Mouse (Mus musculus) intestine, embryonic 16.5 days (tissue): ENCODE data around the gene Tshz2. TPM values are rescaled to one million over a fixed set of nuclear protein-coding genes. Genes with fewer than 3 reads are reported as not detected.

Source experiments
- ATAC-seq: fragments of 200-750 bp; cut with Nextera tagmentation; 2 replicates; pipeline ENCODE4 v1.8.0; 2017; ENCODE audit warnings: moderate TSS enrichment, moderate library complexity
- H3K27ac ChIP-seq: fragments of 300-500 bp; sonication (generic); 2 replicates; pipeline ENCODE4 v1.5.1; 2014; ENCODE audit warnings: mild to moderate bottlenecking, low read length
- H3K27me3 ChIP-seq: fragments of 300-500 bp; sonication (generic); replicated peaks from 2 replicates; pipeline ENCODE4 v1.6.1; 2014; ENCODE audit warnings: low read length, control low read depth, mixed read lengths; ENCODE audit not compliant: control insufficient read depth, insufficient read depth
- H3K36me3 ChIP-seq: fragments of 300-500 bp; sonication (generic); 2 replicates; pipeline ENCODE4 v1.6.1; 2014; ENCODE audit warnings: low read length, control low read depth; ENCODE audit not compliant: control insufficient read depth, insufficient read depth
- H3K4me1 ChIP-seq: fragments of 300-500 bp; sonication (generic); 2 replicates; pipeline ENCODE4 v1.6.1; 2014; ENCODE audit warnings: low read length, control low read depth, mixed read lengths; ENCODE audit not compliant: control insufficient read depth, insufficient read depth
- H3K4me2 ChIP-seq: fragments of 300-500 bp; sonication (generic); 2 replicates; pipeline ENCODE4 v1.6.1; 2014; ENCODE audit warnings: low read depth, low read length, control low read depth
- H3K4me3 ChIP-seq: fragments of 300-500 bp; sonication (generic); 2 replicates; pipeline ENCODE4 v1.5.1; 2014; ENCODE audit warnings: mild to moderate bottlenecking, low read length
- H3K9ac ChIP-seq: fragments of 300-500 bp; sonication (generic); 2 replicates; pipeline ENCODE4 v1.6.1; 2014; ENCODE audit warnings: low read depth, low read length
- H3K9me3 ChIP-seq: fragments of 300-500 bp; sonication (generic); 2 replicates; pipeline ENCODE4 v1.6.1; 2016; ENCODE audit warnings: low read length, control low read depth; ENCODE audit not compliant: control insufficient read depth
- WGBS: fragments of 180-500 bp; shearing (Covaris S2); extraction: QIAGEN DNeasy Blood & Tissue Kit; methylation state at CpG from one replicate; pipeline ENCODE4 v1.1.7; 2014; 5-methylcytosine and 5-hydroxymethylcytosine counted together
- polyA plus RNA-seq: library from polyadenylated mRNA; unstranded; fragments of >200 nt; fragmentation: Nextera tagmentation; extraction: Ambion mirVana; gene quantifications from 2 replicates; pipeline ENCODE4 v1.2.1, GENCODE M21; 2015

Gene Tshz2
- polyA plus RNA-seq, 1 experiment from 2014 or later: 14.0 TPM

GRCm38 (mm10) chr2:169685260-169685659 lies 52.4 kb downstream of the Tshz2 start:
- 43% methylated on average over 5 of the region's 5 CpGs for WGBS
- no peak for ATAC-seq
- H3K4me3 ChIP-seq: no peak overlapping the region
- no peak overlapping the region for H3K9ac ChIP-seq
- no peaks in the 10 kb centered on the region for H3K27me3 ChIP-seq
- H3K36me3 ChIP-seq: no peaks in the 10 kb centered on the region
- H3K4me1 ChIP-seq: peaks cover 14% of the 10 kb centered on the region
- no peaks in the 10 kb centered on the region for H3K9me3 ChIP-seq
- H3K27ac ChIP-seq: no peak overlapping the region
- H3K4me2 ChIP-seq: no peak overlapping the region

- Histone ChIP-seq H3K27ac (no peak overlapping the region), H3K36me3 (no peaks in the 10 kb centered on the region), H3K4me2 (no peak overlapping the region), H3K9me3 (no peaks in the 10 kb centered on the region), H3K9ac (no peak overlapping the region), H3K4me3 (no peak overlapping the region), H3K4me1 (peaks cover 14% of the 10 kb centered on the region), H3K27me3 (no peaks in the 10 kb centered on the region)
- no peak for ATAC-seq
- 72% methylated on average over 7 of the region's 7 CpGs for WGBS
Observed at GRCm38 (mm10) chr2:169685747-169686146, 52.9 kb downstream of the Tshz2 start.

- no peak overlapping the region for H3K4me2 ChIP-seq
- peaks cover 14% of the 10 kb centered on the region for H3K4me1 ChIP-seq
- no peaks in the 10 kb centered on the region for H3K27me3 ChIP-seq
- H3K4me3 ChIP-seq: no peak overlapping the region
- 62% methylated on average over 12 of the region's 12 CpGs for WGBS
- peak; percentile 55; the same call in 1 of the 2 replicates for ATAC-seq
- H3K36me3 ChIP-seq: no peaks in the 10 kb centered on the region
- H3K27ac ChIP-seq: peak overlapping the region; percentile 26; the same call in 1 of the 2 replicates
- H3K9me3 ChIP-seq: no peaks in the 10 kb centered on the region
- no peak overlapping the region for H3K9ac ChIP-seq
Observed at GRCm38 (mm10) chr2:169686697-169687430, 54.1 kb downstream of the Tshz2 start.

GRCm38 (mm10) chr2:169690054-169690453 lies 57.2 kb downstream of the Tshz2 start:
- no peak overlapping the region for H3K4me3 ChIP-seq
- no peak overlapping the region for H3K4me2 ChIP-seq
- no peaks in the 10 kb centered on the region for H3K36me3 ChIP-seq
- no peaks in the 10 kb centered on the region for H3K27me3 ChIP-seq
- WGBS: 54% methylated on average over 2 of the region's 2 CpGs
- H3K4me1 ChIP-seq: peaks cover 22% of the 10 kb centered on the region
- no peak for ATAC-seq
- H3K9me3 ChIP-seq: no peaks in the 10 kb centered on the region
- no peak overlapping the region for H3K9ac ChIP-seq
- H3K27ac ChIP-seq: no peak overlapping the region

GRCm38 (mm10) chr2:169694494-169694893 lies 61.7 kb downstream of the Tshz2 start:
- Histone ChIP-seq H3K9ac (no peak overlapping the region), H3K4me3 (no peak overlapping the region), H3K4me2 (no peak overlapping the region), H3K36me3 (no peaks in the 10 kb centered on the region), H3K27ac (peak overlapping the region; percentile 45), H3K9me3 (no peaks in the 10 kb centered on the region), H3K27me3 (no peaks in the 10 kb centered on the region), H3K4me1 (peaks cover 39% of the 10 kb centered on the region)
- ATAC-seq: no peak
- 81% methylated on average over 9 of the region's 9 CpGs for WGBS

GRCm38 (mm10) chr2:169695025-169695424 lies 62.2 kb downstream of the Tshz2 start:
- Histone ChIP-seq H3K9me3 (no peaks in the 10 kb centered on the region), H3K27me3 (no peaks in the 10 kb centered on the region), H3K36me3 (no peaks in the 10 kb centered on the region), H3K9ac (0 out of 2 replicates have a peak overlapping the region, but pooled peaks have one; percentile 40), H3K4me3 (no peak overlapping the region), H3K4me1 (peaks cover 44% of the 10 kb centered on the region), H3K4me2 (no peak overlapping the region; the same call in 1 of the 2 replicates), H3K27ac (peak overlapping the region; percentile 68)
- WGBS: 52% methylated on average over 9 of the region's 9 CpGs
- ATAC-seq: peak; percentile 82

- Histone ChIP-seq H3K4me2 (no peak overlapping the region), H3K9me3 (no peaks in the 10 kb centered on the region), H3K36me3 (no peaks in the 10 kb centered on the region), H3K27me3 (no peaks in the 10 kb centered on the region), H3K4me3 (no peak overlapping the region), H3K27ac (peak overlapping the region; percentile 72), H3K9ac (no peak overlapping the region), H3K4me1 (peaks cover 55% of the 10 kb centered on the region)
- WGBS: 81% methylated on average over 5 of the region's 5 CpGs
- ATAC-seq: no peak
Observed at GRCm38 (mm10) chr2:169699141-169699540, 66.3 kb downstream of the Tshz2 start.

- Histone ChIP-seq H3K4me3 (no peak overlapping the region), H3K9ac (peak overlapping the region; percentile 4), H3K27ac (peak overlapping the region; percentile 72), H3K27me3 (no peaks in the 10 kb centered on the region), H3K4me1 (peaks cover 47% of the 10 kb centered on the region), H3K36me3 (no peaks in the 10 kb centered on the region), H3K4me2 (no peak overlapping the region), H3K9me3 (no peaks in the 10 kb centered on the region)
- 31% methylated on average over 7 of the region's 7 CpGs for WGBS
- ATAC-seq: peak; percentile 69
Observed at GRCm38 (mm10) chr2:169699862-169700511, 67.2 kb downstream of the Tshz2 start.

GRCm38 (mm10) chr2:169702725-169703486 lies 70.1 kb downstream of the Tshz2 start:
- Histone ChIP-seq H3K27ac (no peak overlapping the region), H3K4me3 (no peak overlapping the region), H3K9me3 (no peaks in the 10 kb centered on the region), H3K9ac (no peak overlapping the region), H3K4me1 (peaks cover 34% of the 10 kb centered on the region), H3K4me2 (no peak overlapping the region), H3K27me3 (no peaks in the 10 kb centered on the region), H3K36me3 (no peaks in the 10 kb centered on the region)
- ATAC-seq: no peak
- 51% methylated on average over 15 of the region's 15 CpGs for WGBS
